Mouse (Mus musculus) ES-E14 (cell line): ENCODE measurements around the gene Tmem131.

ENCODE experiments used
- CHD2 ChIP-seq: IDR thresholded peaks from 2 replicates; pipeline ENCODE4 v1.6.1; 2014; ENCODE audit warnings: mild to moderate bottlenecking, low read depth, low read length, inconsistent platforms
- HCFC1 ChIP-seq: IDR thresholded peaks from 2 replicates; pipeline ENCODE4 v1.6.1; 2012; ENCODE audit warnings: low read length, inconsistent platforms, borderline replicate concordance; ENCODE audit not compliant: insufficient read depth
- MAFK ChIP-seq: IDR thresholded peaks from 2 replicates; pipeline ENCODE4 v1.6.1; 2014; ENCODE audit warnings: mild to moderate bottlenecking, low read depth, low read length, inconsistent platforms; ENCODE audit not compliant: insufficient read depth
- ZNF384 ChIP-seq: IDR thresholded peaks from 2 replicates; pipeline ENCODE4 v1.6.1; 2012; ENCODE audit warnings: low read depth, low read length, inconsistent platforms

DNA sequence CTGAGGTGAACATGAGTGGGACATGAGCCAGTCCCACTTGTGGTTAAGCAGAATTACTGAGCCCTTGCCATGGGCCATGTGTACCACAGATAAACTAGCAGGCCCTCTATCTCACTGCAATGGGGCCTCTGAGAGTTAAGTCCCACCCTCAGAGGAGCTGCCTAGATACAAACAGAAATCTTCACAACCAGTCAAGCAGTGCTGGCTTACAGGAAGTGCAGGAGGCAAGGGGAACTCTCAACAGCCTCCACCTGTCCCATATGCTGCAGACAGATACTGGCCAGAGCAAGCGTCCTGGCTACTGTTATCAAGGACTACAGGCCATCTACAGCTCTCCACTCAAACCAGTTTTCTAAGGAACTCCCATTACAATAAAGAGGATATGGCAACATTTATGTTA is 23.7 kb downstream of the Tmem131 start:
- TF ChIP-seq ZNF384 (no peak), CHD2 (no peak), HCFC1 (no peak), MAFK (no peak)
